Mouse (Mus musculus): ENCODE data around the gene Setd5.

DNA sequence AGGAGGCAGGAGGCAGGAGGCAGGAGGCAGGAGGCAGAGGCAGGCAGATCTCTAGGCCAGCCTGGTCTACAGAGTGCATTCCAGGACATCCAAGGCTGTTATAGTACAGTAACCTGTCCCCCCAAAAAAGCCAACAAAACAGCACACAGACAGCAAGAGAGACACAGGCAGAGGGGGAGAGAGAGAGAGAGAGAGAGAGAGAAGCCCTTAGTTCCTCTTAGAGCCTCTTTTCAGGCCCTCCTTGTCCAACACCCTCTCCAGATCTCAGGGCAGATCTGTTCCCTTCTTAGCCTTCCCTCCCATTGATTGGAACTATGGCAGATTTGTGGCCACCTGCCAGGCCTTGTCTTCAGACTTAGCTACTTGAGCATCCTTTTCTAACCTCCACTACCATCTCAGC is 86.3 kb downstream of the Setd5 start:
- TF ChIP-seq EP300 (IDR thresholded peaks at IDR 0.05; ENCODE audit: low read depth) (no peak), CTCF (IDR thresholded peaks at IDR 0.05; ENCODE audit: low read depth) (no peak)

Data from liver, embryonic 14.5 days (tissue).